Mouse (Mus musculus) liver, adult 2 months (tissue): Measurements from ENCODE around the gene Ndufs3.

Source experiments
- CTCF ChIP-seq: fragments of 200-500 bp; IDR thresholded peaks from 2 replicates; pipeline ENCODE4 v1.5.1; 2011; ENCODE audit warnings: low read depth, low read length, control low read depth
- POLR2A ChIP-seq: fragments of 200-500 bp; IDR thresholded peaks from 2 replicates; pipeline ENCODE4 v1.6.1; 2011; ENCODE audit warnings: low read length, control low read depth; ENCODE audit not compliant: insufficient read depth; ENCODE audit errors: extremely low read depth

- TF ChIP-seq CTCF (no peak), POLR2A (no peak)
Observed at GRCm38 (mm10) chr2:90903398-90903797, 1.2 kb downstream of the Ndufs3 start.
